Mouse (Mus musculus): ENCODE data around the gene Pih1d2.

DNA sequence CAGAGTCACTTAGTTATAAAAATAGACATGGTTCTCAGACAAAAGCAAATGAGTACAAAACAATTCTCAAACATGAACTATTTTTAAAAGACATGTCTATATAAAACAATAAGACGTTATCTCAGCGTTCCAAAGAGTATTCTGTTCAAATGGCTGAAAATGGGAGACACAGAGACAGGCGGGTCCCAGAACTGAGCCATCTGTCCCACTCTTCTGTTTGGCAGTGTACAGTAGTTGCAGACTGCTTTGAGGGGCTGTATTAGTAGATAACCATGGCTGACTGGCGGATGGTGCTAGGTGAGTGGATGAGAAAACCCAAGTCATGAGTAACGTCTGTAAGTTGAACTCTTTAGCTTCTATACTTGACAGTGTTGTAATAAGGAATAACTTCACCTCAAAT lies 47.7 kb downstream of the Pih1d2 start:
- TF ChIP-seq CTCF (IDR thresholded peaks at IDR 0.05; ENCODE audit: low read depth, low read length) (no peak), POLR2AphosphoS5 (IDR thresholded peaks at IDR 0.05; ENCODE audit: insufficient replicate concordance, low read depth, low read length) (no peak), TAL1 (conservative IDR thresholded peaks at IDR 0.05; ENCODE audit: low read depth, low read length) (no peak), GATA1 (IDR thresholded peaks at IDR 0.05; ENCODE audit: borderline replicate concordance, low read length) (no peak)

All from G1E (cell line).